Mouse (Mus musculus) kidney, postnatal 25 days (tissue): ENCODE data around the gene Prr23a1.

ENCODE experiments used
- DNase-seq, 2 experiments: peaks; one replicate each; pipeline ENCODE4 v3.0.0; 2021; ENCODE audit warnings: mixed read lengths in 2 of 2

Gene Prr23a1

DNA sequence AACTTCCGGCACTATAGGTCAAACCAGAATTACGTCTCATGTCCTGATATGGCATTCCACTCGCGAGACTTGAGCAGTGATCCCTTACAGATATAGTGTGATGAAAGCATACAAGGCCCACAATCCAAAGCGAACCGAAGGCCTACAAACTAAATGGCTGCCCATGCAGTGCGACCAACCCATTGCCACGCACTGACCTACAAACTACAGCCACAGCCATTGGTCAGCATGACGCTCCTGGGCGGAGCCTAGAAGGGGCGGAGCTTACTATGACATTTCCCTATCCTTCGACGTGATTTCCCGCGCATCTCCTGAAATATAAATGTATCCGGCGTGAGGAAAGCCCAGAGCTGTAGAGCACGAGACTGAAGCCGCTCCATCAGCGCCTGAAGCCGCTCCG is at the start of gene Prr23a1:
Gene Prr23a1 (plus strand): TSS at position 387 of the 400 bp plus-strand sequence.
- DNase-seq = no peak

DNA sequence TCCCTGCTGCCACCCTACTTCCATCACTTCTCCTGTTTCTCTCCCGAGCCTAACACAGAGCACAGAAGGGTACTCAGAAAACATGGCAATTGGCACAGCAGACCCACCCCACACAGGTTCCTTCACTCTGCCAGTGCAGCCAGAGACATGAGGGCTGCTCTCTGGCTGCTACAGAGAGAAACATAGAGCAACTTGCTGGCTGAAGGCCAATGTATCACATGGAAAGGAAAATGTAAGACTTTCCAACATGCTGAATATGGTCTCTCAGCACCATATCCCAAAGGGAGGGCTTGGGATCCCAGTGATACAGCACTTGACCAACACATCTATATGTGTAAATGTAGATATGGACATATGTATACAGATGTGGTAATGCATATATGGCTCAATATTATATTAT is 43.3 kb upstream of the Prr23a1 start:
- DNase-seq = no peak

DNA sequence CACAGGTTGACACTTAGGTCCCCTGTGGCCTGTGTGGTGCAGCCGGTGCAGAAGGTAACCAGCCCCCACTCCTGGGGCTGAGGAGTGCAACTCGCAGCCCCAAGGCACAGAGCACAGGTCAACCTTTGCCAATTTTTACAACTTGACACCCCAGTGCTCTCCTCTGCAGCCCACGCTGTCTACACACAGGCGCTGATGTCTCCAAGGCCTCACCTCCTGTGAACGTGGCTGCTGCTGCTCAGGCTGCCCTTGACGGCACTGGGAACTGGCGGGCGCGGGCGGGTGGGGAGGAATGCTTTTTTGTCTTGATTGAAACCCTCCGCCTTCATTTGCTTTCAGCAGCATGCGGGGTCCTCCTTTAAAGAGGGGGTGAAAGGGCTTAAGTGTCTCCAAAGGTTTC is 38.3 kb upstream of the Prr23a1 start:
- DNase-seq = no peak

GRCm38 (mm10) chr9:98805511-98805910 is 36.8 kb upstream of the Prr23a1 start:
- DNase-seq = no peak

GRCm38 (mm10) chr9:98805934-98806333 is 36.4 kb upstream of the Prr23a1 start:
- DNase-seq = no peak

GRCm38 (mm10) chr9:98807631-98808030 is 34.7 kb upstream of the Prr23a1 start:
- no peak for DNase-seq

DNA sequence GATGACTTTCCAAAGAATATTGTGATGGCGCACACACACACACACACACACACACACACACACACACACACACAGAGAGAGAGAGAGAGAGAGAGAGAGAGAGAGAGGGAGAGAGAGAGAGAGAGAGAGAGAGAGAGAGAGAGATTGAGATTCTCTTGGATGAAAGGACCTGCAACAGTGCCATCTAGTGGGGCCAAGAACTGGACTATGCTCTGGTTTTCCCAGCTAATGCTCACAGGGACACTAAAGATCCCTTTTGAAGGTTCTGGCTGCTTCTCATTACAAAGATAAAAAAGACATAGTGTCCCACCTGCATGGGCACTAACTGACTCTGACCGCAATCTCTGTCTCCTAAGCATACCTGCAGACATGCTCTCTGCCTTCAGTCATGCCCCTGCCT is 32.8 kb upstream of the Prr23a1 start:
- DNase-seq = peak in 1 of 2 experiments; percentile 73

GRCm38 (mm10) chr9:98816066-98816465 is 26.2 kb upstream of the Prr23a1 start:
- DNase-seq = peak in 1 of 2 experiments; percentile 19

GRCm38 (mm10) chr9:98817592-98817991 is 24.7 kb upstream of the Prr23a1 start:
- DNase-seq = no peak

DNA sequence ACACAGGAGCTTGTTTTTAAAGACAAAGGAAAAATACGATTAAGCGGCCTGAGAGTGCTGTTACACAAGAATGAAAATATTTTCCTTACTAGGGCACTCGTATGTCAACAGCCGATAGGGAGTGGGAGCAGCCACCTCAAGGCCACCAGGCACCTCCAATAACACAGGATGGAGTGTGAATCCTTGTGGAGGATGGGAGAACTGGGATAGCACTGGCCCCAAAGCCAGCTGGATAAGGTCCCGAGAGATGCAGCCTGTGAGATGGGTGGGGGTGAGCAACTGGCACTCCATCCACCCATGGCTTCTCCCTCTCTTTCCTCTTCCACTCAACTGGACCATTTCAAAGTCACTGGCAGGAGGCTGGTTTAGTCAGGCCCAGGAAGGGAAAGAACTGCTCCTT is 23.3 kb upstream of the Prr23a1 start:
- DNase-seq = no peak

- no peak for DNase-seq
Measured at GRCm38 (mm10) chr9:98819481-98819880, 22.8 kb upstream of the Prr23a1 start.

DNA sequence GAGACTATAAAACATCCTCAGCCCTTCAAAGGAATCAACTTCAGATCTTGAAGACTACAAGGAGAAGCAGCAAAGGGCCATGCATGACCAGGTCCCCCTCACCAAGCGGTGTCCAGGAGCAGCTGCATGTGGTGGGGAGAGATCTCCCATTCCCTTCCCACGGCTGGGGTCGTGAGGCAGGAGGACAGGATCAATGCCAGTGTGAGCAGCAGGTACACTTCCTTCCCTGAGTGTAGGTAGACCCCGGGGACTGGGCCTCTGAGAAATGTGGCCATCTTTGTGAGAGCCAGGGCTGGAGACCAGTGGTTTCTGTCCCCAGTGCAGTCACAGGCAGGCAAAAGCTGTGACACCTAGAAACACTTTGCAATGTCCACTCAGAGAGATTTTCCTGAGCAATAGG is 21.8 kb upstream of the Prr23a1 start:
- DNase-seq = no peak

DNA sequence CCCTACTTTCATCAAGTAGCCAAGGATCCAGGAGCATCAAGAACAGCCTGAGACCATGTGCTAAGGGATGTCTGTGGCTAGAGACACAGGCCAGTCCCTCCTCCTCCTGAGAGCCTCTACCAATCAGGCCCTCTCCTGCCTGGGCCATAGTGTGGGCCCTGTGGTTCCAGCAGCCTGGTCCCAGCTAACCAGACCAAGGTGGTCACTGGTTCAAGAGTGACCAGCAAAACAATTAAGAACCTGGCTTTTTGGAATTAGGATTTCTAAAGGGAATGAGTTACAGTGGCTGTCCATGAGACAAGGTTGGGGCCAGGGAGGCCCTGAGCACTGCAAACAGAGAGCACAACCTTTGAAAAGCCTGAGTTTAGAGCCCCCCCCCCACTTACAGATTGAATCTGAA is 21.2 kb upstream of the Prr23a1 start:
- no peak for DNase-seq

DNA sequence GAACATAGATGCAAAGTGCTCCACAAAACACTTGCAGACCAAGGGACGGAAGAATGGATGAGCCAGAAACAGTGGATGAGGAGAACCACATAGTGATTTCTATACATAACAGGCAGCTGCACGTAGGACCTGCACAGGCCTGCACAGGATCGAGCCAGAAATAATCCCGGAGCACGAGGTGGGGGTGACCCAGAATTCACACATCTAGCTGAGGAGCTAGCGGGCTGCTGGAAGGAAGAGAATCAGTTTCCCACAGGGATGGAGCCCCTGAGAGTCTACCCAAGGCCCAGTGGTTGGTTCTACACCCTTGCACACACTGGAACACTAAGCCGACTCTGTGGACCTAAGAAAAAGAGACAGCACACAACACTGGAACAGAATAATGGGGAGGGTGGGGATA is 18.5 kb upstream of the Prr23a1 start:
- DNase-seq = no peak

DNA sequence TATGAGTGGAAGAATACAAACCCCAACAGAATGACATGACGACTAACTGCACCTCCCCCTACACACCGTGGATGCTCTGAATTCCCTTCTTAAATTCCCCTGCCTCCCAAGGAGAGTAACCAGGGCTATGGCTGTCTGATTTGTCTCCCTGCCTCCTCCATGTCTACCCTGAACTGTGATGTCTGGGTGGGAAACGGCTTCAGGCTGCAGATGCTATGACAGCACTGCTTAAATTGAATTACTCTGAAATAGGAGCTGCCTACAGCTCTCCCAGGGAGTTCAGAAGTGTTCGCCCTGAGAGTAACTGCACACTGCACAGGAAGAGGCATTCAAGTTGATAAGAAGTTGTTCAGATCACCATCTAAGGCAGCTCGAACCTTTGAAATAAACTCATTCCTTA is 12.8 kb upstream of the Prr23a1 start:
- DNase-seq = no peak

DNA sequence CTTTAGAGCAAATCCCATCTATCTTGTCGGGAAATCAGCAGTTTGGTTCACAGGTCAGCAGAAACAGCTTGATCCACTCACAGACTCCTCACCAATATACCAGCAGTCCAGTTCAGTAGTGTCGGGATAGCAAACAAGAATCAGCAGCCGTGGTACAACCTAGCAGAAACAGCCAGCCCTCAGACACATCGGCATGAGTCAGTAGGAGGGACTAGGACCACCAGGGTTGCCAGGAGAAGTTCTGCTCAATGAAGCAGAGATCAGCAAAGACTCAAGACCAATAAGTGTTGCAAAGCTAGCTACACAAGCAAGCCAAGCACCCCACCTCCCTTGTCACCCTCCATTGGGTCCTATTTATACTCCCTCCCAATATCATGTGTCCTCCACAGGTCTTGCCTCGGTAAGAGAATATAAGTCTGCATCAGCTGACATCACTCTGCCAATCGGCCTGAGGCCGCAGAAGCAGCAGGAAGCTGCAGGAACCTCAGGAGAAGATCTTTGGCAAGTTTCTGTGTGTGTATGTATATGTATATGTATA is 4.7 kb upstream of the Prr23a1 start:
- DNase-seq = no peak

DNA sequence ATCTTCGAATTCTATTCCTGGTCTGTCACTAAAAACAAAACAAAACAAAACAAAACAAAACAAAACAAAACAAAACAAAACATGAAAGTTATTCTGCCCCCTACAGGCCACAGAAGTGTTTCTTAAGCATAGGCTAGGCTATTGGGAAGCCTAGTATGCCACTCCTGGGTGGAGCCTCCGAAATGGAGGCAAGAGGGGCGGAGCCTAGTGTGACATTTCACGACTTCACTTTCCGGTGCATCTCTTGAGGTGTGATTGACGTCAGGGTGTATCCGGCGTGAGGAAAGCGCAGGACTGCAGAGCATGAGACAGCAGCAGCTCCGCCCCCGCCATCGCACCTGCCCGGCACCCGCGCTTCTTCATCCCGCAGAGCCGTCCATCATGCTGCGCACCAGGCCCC is 13.9 kb downstream of the Prr23a1 start, which contains the start of gene Prr23a2:
Gene Prr23a2 (plus strand): TSS at position 285 of the 400 bp plus-strand sequence.
- DNase-seq = no peak

DNA sequence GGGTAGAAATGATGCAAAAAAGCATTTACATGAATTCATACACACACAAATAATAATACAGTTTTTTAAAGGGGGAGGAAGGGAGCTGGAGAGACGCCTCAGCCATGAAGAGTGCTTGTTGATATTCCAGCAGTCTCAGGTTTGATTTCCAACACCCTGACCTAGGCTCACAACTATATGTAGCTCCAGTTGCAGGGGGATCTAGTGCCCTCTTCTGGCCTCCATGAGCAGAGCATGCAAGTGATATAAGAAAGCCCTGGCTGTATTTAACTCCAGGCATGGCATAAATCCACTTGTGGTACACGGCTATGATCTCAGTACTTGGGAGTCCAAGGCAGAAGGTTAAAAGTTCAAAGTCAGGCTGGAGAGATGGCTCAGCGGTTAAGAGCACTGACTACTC is 21.2 kb downstream of the Prr23a1 start:
- peak in 1 of 2 experiments; percentile 4 for DNase-seq

DNA sequence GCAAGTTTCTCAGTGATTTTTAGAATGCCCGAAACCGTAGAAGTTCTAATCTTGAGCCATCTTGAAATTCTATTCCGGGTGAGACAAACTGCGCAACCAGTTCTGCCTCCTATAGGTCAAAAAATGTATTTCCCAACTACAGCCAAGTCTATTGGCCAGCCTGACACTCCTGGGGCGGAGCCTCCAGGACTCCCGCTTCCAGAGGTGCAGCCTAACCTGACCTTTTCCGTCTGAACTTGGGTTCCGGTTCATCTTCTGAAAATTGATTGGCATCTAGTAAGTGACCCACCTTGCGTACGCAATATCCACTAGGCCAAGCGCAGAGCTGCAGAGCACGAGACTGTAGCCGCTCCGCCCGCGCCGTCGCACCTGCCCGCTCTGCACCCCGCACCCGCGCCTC is 22.3 kb downstream of the Prr23a1 start, which contains the start of gene Prr23a3:
Gene Prr23a3 (plus strand): TSS at position 197 of the 400 bp plus-strand sequence.
- no peak for DNase-seq
